Mouse (Mus musculus): ENCODE measurements around the gene Slc16a8. TPM values are rescaled to one million over a fixed set of nuclear protein-coding genes. Genes with fewer than 3 reads are reported as not detected.

Gene Slc16a8
- total RNA-seq, 1 experiment from 2014 or later: not detected

GRCm38 (mm10) chr15:79268521-79268920 is 14.0 kb upstream of the Slc16a8 start:
- no peak for ATAC-seq (ENCODE audit: extremely low read depth, insufficient number of reproducible peaks, low FRiP score, poor library complexity, severe bottlenecking)

GRCm38 (mm10) chr15:79265384-79265783 is 10.8 kb upstream of the Slc16a8 start:
- no peak for ATAC-seq (ENCODE audit: extremely low read depth, insufficient number of reproducible peaks, low FRiP score, poor library complexity, severe bottlenecking)

GRCm38 (mm10) chr15:79263726-79264125 is 9.2 kb upstream of the Slc16a8 start:
- no peak for ATAC-seq (ENCODE audit: extremely low read depth, insufficient number of reproducible peaks, low FRiP score, poor library complexity, severe bottlenecking)

GRCm38 (mm10) chr15:79262786-79263309 is 8.3 kb upstream of the Slc16a8 start:
- ATAC-seq (ENCODE audit: extremely low read depth, insufficient number of reproducible peaks, low FRiP score, poor library complexity, severe bottlenecking): no peak

GRCm38 (mm10) chr15:79262375-79262774 is 7.8 kb upstream of the Slc16a8 start:
- ATAC-seq (ENCODE audit: extremely low read depth, insufficient number of reproducible peaks, low FRiP score, poor library complexity, severe bottlenecking): no peak

- no peak for ATAC-seq (ENCODE audit: extremely low read depth, insufficient number of reproducible peaks, low FRiP score, poor library complexity, severe bottlenecking)
Observed at GRCm38 (mm10) chr15:79261757-79262156, 7.2 kb upstream of the Slc16a8 start.

GRCm38 (mm10) chr15:79261095-79261725 is 6.6 kb upstream of the Slc16a8 start:
- no peak for ATAC-seq (ENCODE audit: extremely low read depth, insufficient number of reproducible peaks, low FRiP score, poor library complexity, severe bottlenecking)

- no peak for ATAC-seq (ENCODE audit: extremely low read depth, insufficient number of reproducible peaks, low FRiP score, poor library complexity, severe bottlenecking)
Observed at GRCm38 (mm10) chr15:79258521-79258920, 4.0 kb upstream of the Slc16a8 start.

- no peak for ATAC-seq (ENCODE audit: extremely low read depth, insufficient number of reproducible peaks, low FRiP score, poor library complexity, severe bottlenecking)
Observed at GRCm38 (mm10) chr15:79252580-79252979, 2.0 kb downstream of the Slc16a8 start.

GRCm38 (mm10) chr15:79251781-79252491 is 2.6 kb downstream of the Slc16a8 start:
- ATAC-seq (ENCODE audit: extremely low read depth, insufficient number of reproducible peaks, low FRiP score, poor library complexity, severe bottlenecking): no peak

GRCm38 (mm10) chr15:79251168-79251567 is 3.4 kb downstream of the Slc16a8 start:
- ATAC-seq (ENCODE audit: extremely low read depth, insufficient number of reproducible peaks, low FRiP score, poor library complexity, severe bottlenecking): no peak

- no peak for ATAC-seq (ENCODE audit: extremely low read depth, insufficient number of reproducible peaks, low FRiP score, poor library complexity, severe bottlenecking)
Observed at GRCm38 (mm10) chr15:79250236-79250635, 4.3 kb downstream of the Slc16a8 start.

- no peak for ATAC-seq (ENCODE audit: extremely low read depth, insufficient number of reproducible peaks, low FRiP score, poor library complexity, severe bottlenecking)
Observed at GRCm38 (mm10) chr15:79245321-79245720, 9.2 kb downstream of the Slc16a8 start.

GRCm38 (mm10) chr15:79244071-79244893 is 10.3 kb downstream of the Slc16a8 start:
- ATAC-seq (ENCODE audit: extremely low read depth, insufficient number of reproducible peaks, low FRiP score, poor library complexity, severe bottlenecking): no peak

GRCm38 (mm10) chr15:79243234-79244042 is 11.1 kb downstream of the Slc16a8 start:
- peak; percentile 94 for ATAC-seq (ENCODE audit: extremely low read depth, insufficient number of reproducible peaks, low FRiP score, poor library complexity, severe bottlenecking)

GRCm38 (mm10) chr15:79242574-79243233 is 11.9 kb downstream of the Slc16a8 start:
- ATAC-seq (ENCODE audit: extremely low read depth, insufficient number of reproducible peaks, low FRiP score, poor library complexity, severe bottlenecking): no peak

GRCm38 (mm10) chr15:79238036-79238435 is 16.5 kb downstream of the Slc16a8 start:
- ATAC-seq (ENCODE audit: extremely low read depth, insufficient number of reproducible peaks, low FRiP score, poor library complexity, severe bottlenecking): no peak

GRCm38 (mm10) chr15:79235268-79235667 is 19.3 kb downstream of the Slc16a8 start:
- no peak for ATAC-seq (ENCODE audit: extremely low read depth, insufficient number of reproducible peaks, low FRiP score, poor library complexity, severe bottlenecking)

Measured in neutrophil, adult 5-6 weeks (primary cell).